Mouse (Mus musculus): ENCODE results near the gene Tom1l2. TPM values are rescaled to one million over a fixed set of nuclear protein-coding genes. Genes with fewer than 3 reads are reported as not detected.

The Tom1l2 gene
- polyA plus RNA-seq, 1 experiment from 2014 or later, result 47.3 TPM

DNA sequence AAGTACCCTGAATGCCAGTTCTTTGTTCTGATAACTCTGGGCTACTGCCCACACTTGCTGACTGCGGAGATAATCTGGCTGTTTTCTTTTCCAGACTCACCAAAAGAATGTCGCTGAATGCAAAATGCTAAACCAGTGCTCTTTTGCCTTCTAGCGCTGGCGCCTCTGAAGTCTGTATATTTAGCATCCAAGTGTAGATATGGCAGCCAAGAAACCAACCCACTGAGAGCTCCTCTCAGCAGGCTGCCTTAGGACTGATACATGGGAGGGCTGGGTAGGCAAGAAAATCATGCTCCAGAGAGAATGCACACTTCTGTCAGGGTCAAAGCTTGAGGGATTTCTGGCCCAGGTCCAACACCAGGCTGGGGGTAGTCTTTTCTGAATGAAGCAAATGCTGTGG lies 66.4 kb downstream of the Tom1l2 start:
- Histone ChIP-seq H3K27ac (0 out of 2 replicates have a peak overlapping the region, but pooled peaks have one; percentile 49), H3K4me3 (replicated peaks; ENCODE audit: low read length) (no peak overlapping the region), H3K9ac (no peak overlapping the region), H3K36me3 (replicated peaks; ENCODE audit: control insufficient read depth, insufficient read depth) (no peaks in the 10 kb centered on the region), H3K9me3 (ENCODE audit: control insufficient read depth, low read length) (no peaks in the 10 kb centered on the region), H3K4me1 (replicated peaks; ENCODE audit: control insufficient read depth, insufficient read depth, low read length) (peaks cover 41% of the 10 kb centered on the region), H3K27me3 (ENCODE audit: control insufficient read depth, insufficient read depth, low read length) (no peaks in the 10 kb centered on the region), H3K4me2 (replicated peaks) (no peak overlapping the region)
- DNase-seq (ENCODE audit: low spot score), result no peak
- ATAC-seq (ENCODE audit: low FRiP score), result no peak
- 56% methylated on average over 4 of the region's 4 CpGs for WGBS

DNA sequence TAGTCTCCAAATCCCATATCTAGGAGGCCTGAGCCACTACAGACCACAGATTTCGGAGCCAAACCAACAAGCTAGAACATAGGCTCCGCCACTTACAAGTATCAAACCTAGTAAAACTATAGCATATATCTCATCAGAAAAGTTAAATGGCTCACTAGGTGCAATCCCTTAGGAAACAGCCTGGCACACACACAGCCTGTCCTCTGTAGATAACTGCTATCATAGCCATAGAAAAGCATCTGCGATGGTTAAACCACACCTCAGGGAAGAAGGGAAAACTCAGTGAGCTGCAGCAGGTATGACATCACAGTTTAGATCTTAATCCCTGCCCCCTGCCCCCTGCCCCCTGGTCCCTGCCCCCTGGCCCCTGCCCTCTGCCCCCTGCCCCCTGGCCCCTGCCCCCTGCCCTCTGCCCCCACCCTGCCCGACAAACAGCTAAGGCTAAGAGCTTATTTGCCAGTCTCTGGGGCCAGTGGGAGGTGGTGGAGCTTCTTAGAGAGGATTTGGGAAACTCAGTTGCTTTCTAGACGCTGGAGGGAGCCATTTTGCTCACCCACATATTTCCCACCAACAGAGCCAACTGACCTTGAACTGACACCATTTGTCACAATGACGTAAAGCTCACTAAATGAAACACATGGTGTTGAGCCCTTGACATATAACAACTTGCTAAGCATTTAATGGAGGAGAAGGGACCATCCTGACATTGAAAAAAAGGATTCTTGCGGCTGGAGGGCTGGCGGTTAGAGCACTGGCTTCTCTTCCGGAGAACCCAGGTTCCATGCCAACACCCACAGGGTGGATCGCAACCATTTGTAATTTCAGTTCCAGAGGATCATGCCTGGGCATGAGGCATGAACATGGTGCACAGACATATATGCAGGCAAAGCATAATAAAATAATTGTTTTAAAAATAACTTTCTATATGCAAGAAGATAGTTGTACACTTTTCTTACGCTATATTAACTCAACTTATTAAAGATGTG lies 72.0 kb downstream of the Tom1l2 start:
- Histone ChIP-seq H3K4me3 (replicated peaks; ENCODE audit: low read length) (no peak overlapping the region), H3K9ac (no peak overlapping the region), H3K27me3 (ENCODE audit: control insufficient read depth, insufficient read depth, low read length) (no peaks in the 10 kb centered on the region), H3K4me2 (replicated peaks) (no peak overlapping the region), H3K4me1 (replicated peaks; ENCODE audit: control insufficient read depth, insufficient read depth, low read length) (peaks cover 15% of the 10 kb centered on the region; the same call in 1 of the 2 replicates), H3K9me3 (ENCODE audit: control insufficient read depth, low read length) (no peaks in the 10 kb centered on the region), H3K36me3 (replicated peaks; ENCODE audit: control insufficient read depth, insufficient read depth) (no peaks in the 10 kb centered on the region), H3K27ac (no peak overlapping the region)
- 71% methylated on average over 11 of the region's 11 CpGs for WGBS
- DNase-seq (ENCODE audit: low spot score) (no peak), ATAC-seq (ENCODE audit: low FRiP score) (no peak)

- WGBS, result 81% methylated on average over 5 of the region's 5 CpGs
- ATAC-seq (ENCODE audit: low FRiP score), result no peak
- no peak overlapping the region for H3K4me2 ChIP-seq (replicated peaks)
- H3K9me3 ChIP-seq (ENCODE audit: control insufficient read depth, low read length), result no peaks in the 10 kb centered on the region
- no peak overlapping the region for H3K9ac ChIP-seq
- no peak overlapping the region for H3K4me3 ChIP-seq (replicated peaks; ENCODE audit: low read length)
- H3K36me3 ChIP-seq (replicated peaks; ENCODE audit: control insufficient read depth, insufficient read depth), result no peaks in the 10 kb centered on the region
- peaks cover 10% of the 10 kb centered on the region; the same call in 1 of the 2 replicates for H3K4me1 ChIP-seq (replicated peaks; ENCODE audit: control insufficient read depth, insufficient read depth, low read length)
- H3K27me3 ChIP-seq (ENCODE audit: control insufficient read depth, insufficient read depth, low read length), result no peaks in the 10 kb centered on the region
- no peak overlapping the region for H3K27ac ChIP-seq
- DNase-seq (ENCODE audit: low spot score), result no peak
Measured at GRCm38 (mm10) chr11:60279483-60279882, 73.2 kb downstream of the Tom1l2 start.

GRCm38 (mm10) chr11:60277771-60278170 lies 74.9 kb downstream of the Tom1l2 start:
- H3K36me3 ChIP-seq (replicated peaks; ENCODE audit: control insufficient read depth, insufficient read depth), result no peaks in the 10 kb centered on the region; the same call in 1 of the 2 replicates
- H3K27me3 ChIP-seq (ENCODE audit: control insufficient read depth, insufficient read depth, low read length), result no peaks in the 10 kb centered on the region
- no peak for DNase-seq (ENCODE audit: low spot score)
- no peak overlapping the region for H3K9ac ChIP-seq
- WGBS, result 66% methylated on average over 5 of the region's 5 CpGs
- no peak for ATAC-seq (ENCODE audit: low FRiP score)
- no peaks in the 10 kb centered on the region for H3K9me3 ChIP-seq (ENCODE audit: control insufficient read depth, low read length)
- peak overlapping the region; percentile 71 for H3K27ac ChIP-seq
- no peak overlapping the region for H3K4me2 ChIP-seq (replicated peaks)
- H3K4me1 ChIP-seq (replicated peaks; ENCODE audit: control insufficient read depth, insufficient read depth, low read length), result peaks cover 10% of the 10 kb centered on the region; the same call in 1 of the 2 replicates
- H3K4me3 ChIP-seq (replicated peaks; ENCODE audit: low read length), result no peak overlapping the region

GRCm38 (mm10) chr11:60277164-60277740 lies 75.5 kb downstream of the Tom1l2 start:
- Histone ChIP-seq H3K27me3 (ENCODE audit: control insufficient read depth, insufficient read depth, low read length) (no peaks in the 10 kb centered on the region), H3K36me3 (replicated peaks; ENCODE audit: control insufficient read depth, insufficient read depth) (no peaks in the 10 kb centered on the region; the same call in 1 of the 2 replicates), H3K9me3 (ENCODE audit: control insufficient read depth, low read length) (no peaks in the 10 kb centered on the region), H3K4me1 (replicated peaks; ENCODE audit: control insufficient read depth, insufficient read depth, low read length) (peaks cover 10% of the 10 kb centered on the region; the same call in 1 of the 2 replicates), H3K9ac (peak overlapping the region; percentile 30), H3K4me2 (replicated peaks) (no peak overlapping the region), H3K27ac (peak overlapping the region; percentile 71), H3K4me3 (replicated peaks; ENCODE audit: low read length) (no peak overlapping the region)
- no peak for ATAC-seq (ENCODE audit: low FRiP score)
- DNase-seq (ENCODE audit: low spot score), result no peak
- 61% methylated on average over 8 of the region's 8 CpGs for WGBS

- peak overlapping the region; percentile 30 for H3K9ac ChIP-seq
- no peaks in the 10 kb centered on the region for H3K9me3 ChIP-seq (ENCODE audit: control insufficient read depth, low read length)
- DNase-seq (ENCODE audit: low spot score) (no peak), ATAC-seq (ENCODE audit: low FRiP score) (no peak)
- 82% methylated on average over 6 of the region's 6 CpGs for WGBS
- H3K27me3 ChIP-seq (ENCODE audit: control insufficient read depth, insufficient read depth, low read length), result no peaks in the 10 kb centered on the region
- H3K4me2 ChIP-seq (replicated peaks), result no peak overlapping the region
- H3K27ac ChIP-seq, result peak overlapping the region; percentile 71
- no peak overlapping the region for H3K4me3 ChIP-seq (replicated peaks; ENCODE audit: low read length)
- peaks cover 10% of the 10 kb centered on the region; the same call in 1 of the 2 replicates for H3K4me1 ChIP-seq (replicated peaks; ENCODE audit: control insufficient read depth, insufficient read depth, low read length)
- H3K36me3 ChIP-seq (replicated peaks; ENCODE audit: control insufficient read depth, insufficient read depth), result peaks cover 4% of the 10 kb centered on the region; the same call in 1 of the 2 replicates
Measured at GRCm38 (mm10) chr11:60276408-60277093, 76.2 kb downstream of the Tom1l2 start.

GRCm38 (mm10) chr11:60273273-60273805 lies 79.4 kb downstream of the Tom1l2 start:
- peaks cover 10% of the 10 kb centered on the region; the same call in 1 of the 2 replicates for H3K4me1 ChIP-seq (replicated peaks; ENCODE audit: control insufficient read depth, insufficient read depth, low read length)
- 52% methylated on average over 5 of the region's 5 CpGs for WGBS
- ATAC-seq (ENCODE audit: low FRiP score) (no peak), DNase-seq (ENCODE audit: low spot score) (no peak)
- H3K9me3 ChIP-seq (ENCODE audit: control insufficient read depth, low read length), result no peaks in the 10 kb centered on the region
- 0 out of 2 replicates have a peak overlapping the region, but pooled peaks have one; percentile 45 for H3K27ac ChIP-seq
- H3K36me3 ChIP-seq (replicated peaks; ENCODE audit: control insufficient read depth, insufficient read depth), result peaks cover 11% of the 10 kb centered on the region
- H3K9ac ChIP-seq, result no peak overlapping the region
- no peak overlapping the region for H3K4me2 ChIP-seq (replicated peaks)
- H3K27me3 ChIP-seq (ENCODE audit: control insufficient read depth, insufficient read depth, low read length), result no peaks in the 10 kb centered on the region
- no peak overlapping the region for H3K4me3 ChIP-seq (replicated peaks; ENCODE audit: low read length)

DNA sequence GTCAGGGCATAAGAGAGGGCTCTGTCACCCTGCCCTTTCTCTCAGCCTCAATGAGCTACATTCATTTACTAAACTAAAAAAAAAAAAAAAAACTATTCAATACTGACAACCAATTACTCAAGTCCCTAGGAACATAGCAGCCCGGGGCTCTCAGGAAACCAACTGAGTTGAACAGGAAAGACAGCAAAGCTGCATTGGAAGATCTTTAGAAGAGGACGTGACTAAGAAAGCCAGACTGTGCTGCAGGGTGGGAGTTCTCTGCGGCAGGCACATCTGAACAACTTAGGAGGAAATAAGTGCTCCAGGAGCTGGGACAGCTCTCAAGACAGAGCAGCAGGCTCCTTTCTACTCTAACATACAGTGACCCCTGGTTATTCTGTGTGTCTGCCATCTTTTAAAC lies 84.1 kb downstream of the Tom1l2 start:
- Histone ChIP-seq H3K4me2 (replicated peaks) (no peak overlapping the region), H3K36me3 (replicated peaks; ENCODE audit: control insufficient read depth, insufficient read depth) (peaks cover 23% of the 10 kb centered on the region), H3K27ac (no peak overlapping the region), H3K27me3 (ENCODE audit: control insufficient read depth, insufficient read depth, low read length) (no peaks in the 10 kb centered on the region), H3K4me3 (replicated peaks; ENCODE audit: low read length) (no peak overlapping the region), H3K4me1 (replicated peaks; ENCODE audit: control insufficient read depth, insufficient read depth, low read length) (peaks cover 11% of the 10 kb centered on the region), H3K9me3 (ENCODE audit: control insufficient read depth, low read length) (no peaks in the 10 kb centered on the region), H3K9ac (no peak overlapping the region)
- no peak for ATAC-seq (ENCODE audit: low FRiP score)
- DNase-seq (ENCODE audit: low spot score), result no peak
- WGBS, result 52% methylated on average over 3 of the region's 3 CpGs

All from hindbrain, embryonic 14.5 days (tissue).